Mouse (Mus musculus): ENCODE measurements at regions not wholly inside any gene's neighbourhood (a gene's known extent, or its start where the extent isn't known, plus 50 kb on each side); places are given as distances from the start of the nearest gene placed in this dataset.

DNA sequence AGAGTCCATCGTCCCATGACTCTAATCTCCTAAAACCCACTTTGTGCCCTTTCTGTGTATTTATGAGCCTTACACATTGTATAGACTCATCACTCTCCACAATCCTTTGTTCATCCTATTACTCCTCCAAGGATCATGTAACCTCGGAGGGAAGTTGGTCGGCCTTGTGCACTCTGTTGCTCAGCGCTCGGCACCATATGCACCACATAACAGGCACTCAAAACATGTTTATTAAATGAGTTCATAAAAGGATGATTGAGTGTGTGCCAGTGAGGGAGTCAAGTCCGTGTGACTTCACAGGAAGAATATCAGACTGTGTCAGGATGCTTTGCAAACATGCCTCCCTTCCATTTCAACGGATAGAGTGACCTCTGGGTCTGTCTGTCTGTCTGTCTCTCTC is 858.8 kb downstream of the Gsdmc2 start:
- peak; percentile 24 to 59 for DNase-seq

- DNase-seq, result no peak
Observed at GRCm38 (mm10) chr15:62970566-62970965, 874.4 kb downstream of the Gsdmc2 start.

DNA sequence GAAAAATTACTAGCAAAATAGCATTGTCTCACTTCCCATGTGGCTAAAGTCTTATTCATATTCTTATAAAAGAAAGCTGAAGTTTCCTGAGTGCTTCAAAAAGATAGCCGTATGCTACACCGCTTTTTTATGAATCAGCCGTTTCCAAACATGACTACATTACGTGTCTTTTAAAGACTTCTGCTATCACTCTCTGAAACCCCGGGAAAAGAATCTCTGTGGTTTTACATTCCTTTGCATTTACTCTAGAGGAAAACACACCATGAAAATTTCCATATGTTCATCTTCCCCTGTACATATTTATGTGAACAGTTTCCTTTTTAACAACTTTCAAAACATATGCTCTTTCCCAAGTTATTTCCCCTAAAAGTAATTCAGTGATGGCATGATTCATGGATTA is 882.3 kb downstream of the Gsdmc2 start:
- no peak for DNase-seq

GRCm38 (mm10) chr15:62960623-62961022 is 884.4 kb downstream of the Gsdmc2 start:
- DNase-seq, result no peak

GRCm38 (mm10) chr15:62958506-62959330 is 886.3 kb downstream of the Gsdmc2 start:
- no peak for DNase-seq

GRCm38 (mm10) chr15:62954889-62955288 is 890.1 kb downstream of the Gsdmc2 start:
- no peak for DNase-seq

DNA sequence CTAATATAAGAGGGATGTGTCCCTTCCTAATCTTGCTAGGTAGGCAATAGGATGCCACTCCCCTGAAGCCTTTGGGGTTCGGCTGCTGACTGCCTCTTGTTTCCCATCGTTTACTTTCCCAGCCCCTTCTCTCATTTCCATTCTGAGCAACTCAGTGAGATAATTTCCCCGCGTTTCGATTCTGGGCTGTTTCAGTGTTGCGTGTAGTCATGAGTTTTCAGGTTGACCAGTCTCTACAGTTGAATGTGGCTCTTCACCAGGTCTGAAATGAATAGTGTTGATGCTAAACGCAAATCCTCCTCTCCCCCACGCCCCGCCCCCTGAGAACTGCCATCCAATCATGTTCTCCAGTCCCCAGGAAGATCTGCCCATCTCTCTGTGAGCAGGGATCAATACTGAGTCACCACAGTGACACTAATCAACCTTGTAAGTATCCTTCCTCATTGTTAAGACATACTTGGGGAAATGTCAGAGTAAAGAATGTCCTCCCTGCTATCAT is 890.6 kb downstream of the Gsdmc2 start:
- no peak for DNase-seq

GRCm38 (mm10) chr15:62953215-62953941 is 891.6 kb downstream of the Gsdmc2 start:
- no peak for DNase-seq

DNA sequence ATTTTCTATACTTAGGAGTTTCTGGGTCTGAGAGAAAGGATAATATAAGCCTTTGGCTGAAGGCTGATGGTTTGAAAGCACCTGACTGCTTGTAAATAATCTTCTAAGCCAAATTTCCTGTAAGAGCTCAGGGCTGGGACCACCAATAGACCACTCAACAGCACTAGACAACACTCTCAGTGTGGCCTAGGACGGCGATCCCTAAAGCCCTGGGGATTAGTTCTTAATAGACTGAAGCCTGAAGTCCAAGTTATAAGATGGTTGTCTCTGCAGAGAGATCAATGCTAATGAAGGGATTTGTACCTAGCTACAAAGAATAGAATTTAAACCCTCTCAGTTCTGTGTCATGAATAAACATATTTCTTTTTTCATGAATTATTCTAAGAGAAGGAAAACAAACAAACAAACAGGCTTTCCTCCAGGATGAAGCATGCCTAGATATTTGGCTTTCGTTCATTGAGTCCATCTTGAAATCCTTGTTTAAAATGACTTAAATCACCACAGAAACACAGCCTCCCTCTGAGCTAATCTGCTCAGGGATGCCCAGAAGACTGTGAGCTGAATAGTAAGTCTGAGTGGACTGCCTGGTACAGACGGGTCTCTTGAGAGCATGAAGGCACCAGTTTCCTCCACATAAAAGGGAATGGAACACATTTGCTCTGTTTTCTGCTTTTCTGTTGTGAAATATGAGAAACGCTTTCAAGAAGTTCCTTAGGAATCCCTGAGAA is 892.3 kb downstream of the Gsdmc2 start:
- DNase-seq, result no peak

DNA sequence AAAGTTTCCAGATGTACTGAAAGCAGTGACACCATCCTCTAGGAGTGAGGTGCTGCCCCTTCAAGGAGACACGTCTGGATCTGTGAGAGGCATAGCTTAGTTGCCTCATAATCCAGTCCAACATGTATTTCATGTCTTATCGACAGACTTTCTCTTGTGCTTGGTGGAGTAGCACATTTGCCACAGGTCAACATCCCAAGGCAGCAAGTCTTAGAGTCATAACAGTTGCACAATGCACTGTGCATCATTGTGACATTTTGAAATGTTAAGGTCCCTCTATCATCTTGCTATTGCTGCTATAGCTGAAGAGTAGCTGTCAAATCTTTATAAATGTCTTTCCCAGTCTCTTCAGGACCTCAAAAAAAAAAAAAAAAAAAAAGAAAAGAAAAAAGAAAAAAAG is 905.6 kb downstream of the Gsdmc2 start:
- no peak for DNase-seq

- DNase-seq, result no peak
Observed at GRCm38 (mm10) chr15:62937756-62938155, 907.2 kb downstream of the Gsdmc2 start.

GRCm38 (mm10) chr15:62934522-62935189 is 910.3 kb downstream of the Gsdmc2 start:
- DNase-seq, result peak in 1 of 2 experiments; percentile 30

- DNase-seq, result no peak
Observed at GRCm38 (mm10) chr15:62920520-62920919, 924.5 kb downstream of the Gsdmc2 start.

DNA sequence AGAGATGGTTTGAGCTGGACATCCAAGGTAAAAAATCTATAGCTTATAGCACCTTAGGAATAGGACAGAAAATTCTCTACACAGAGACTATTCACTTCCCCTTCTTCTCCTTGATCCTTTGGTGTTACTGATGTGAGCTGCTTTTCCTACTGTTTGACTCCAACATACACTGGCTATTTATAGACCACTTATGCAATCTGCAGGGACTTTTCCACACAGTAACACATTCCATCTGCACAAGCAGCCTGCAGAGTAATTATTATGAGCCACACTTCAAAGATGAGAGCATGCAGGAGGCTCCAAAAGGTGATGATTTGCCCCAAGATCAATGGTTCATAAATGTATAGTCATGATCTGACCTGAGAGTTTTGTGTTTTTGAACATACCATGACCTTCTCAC is 925.7 kb downstream of the Gsdmc2 start:
- peak in 1 of 2 experiments; percentile 6 for DNase-seq

- no peak for DNase-seq
Observed at GRCm38 (mm10) chr15:62908379-62908778, 936.6 kb downstream of the Gsdmc2 start.

GRCm38 (mm10) chr15:62907181-62907580 is 937.8 kb downstream of the Gsdmc2 start:
- no peak for DNase-seq

DNA sequence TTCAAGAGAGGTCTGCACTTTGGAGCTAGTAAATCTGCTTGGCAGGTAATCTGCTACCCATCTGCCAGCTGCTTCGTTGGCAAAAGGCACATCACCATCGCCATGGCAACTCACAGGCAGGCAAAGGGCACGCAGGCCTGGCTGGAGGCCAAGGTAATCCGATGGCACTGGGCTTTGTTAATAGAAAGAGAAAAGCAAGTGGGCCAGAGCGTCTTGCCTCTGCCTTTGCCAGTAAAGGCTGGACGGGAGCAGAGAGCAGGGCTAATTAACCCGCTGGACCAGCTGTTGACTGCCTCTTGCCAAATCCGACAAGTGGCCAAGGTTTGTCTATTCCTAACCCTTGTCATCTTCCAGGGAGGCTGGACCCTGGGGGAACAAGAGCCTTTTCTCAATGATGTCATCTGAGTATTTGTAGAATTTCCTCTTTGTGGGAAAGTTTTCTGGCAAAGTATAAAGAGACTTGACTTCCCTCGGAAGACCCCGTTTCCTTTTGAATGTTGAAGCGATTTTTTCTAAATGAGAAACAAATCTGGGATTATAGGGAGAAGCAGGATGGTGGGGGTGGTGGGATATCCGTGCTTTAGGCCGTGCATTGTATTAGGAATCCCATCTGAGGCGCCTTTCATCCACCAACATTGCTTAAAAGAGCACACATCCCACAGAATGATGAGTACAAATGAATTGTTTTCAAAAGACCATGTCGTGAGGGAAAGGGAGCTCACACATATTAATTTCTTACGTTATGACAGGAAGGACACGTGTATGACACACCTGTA is 941.7 kb downstream of the Gsdmc2 start:
- DNase-seq, result peak; percentile 58 to 76

GRCm38 (mm10) chr15:62901955-62902354 is 943.0 kb downstream of the Gsdmc2 start:
- DNase-seq, result no peak

GRCm38 (mm10) chr15:62889798-62890197 is 955.2 kb downstream of the Gsdmc2 start:
- DNase-seq, result no peak

DNA sequence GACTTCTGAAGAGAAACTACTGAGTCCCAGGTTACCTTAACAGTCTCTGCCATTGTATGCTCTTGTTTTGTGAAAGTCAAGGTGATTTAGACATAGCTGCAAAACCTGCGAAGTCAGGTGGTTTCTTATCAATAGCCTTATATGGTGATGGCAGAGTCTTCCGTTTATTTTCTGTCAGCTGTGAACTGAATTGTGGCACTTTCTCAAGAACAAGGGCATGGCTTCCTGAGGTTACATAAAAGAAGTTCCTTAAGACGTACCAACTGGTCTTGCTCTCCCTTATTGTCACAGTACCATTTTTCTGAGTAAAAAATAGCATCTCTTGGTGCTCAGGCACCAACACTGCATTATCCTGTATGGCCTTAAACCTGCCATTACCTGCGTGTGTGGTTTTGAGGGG is 959.6 kb downstream of the Gsdmc2 start:
- no peak for DNase-seq

DNA sequence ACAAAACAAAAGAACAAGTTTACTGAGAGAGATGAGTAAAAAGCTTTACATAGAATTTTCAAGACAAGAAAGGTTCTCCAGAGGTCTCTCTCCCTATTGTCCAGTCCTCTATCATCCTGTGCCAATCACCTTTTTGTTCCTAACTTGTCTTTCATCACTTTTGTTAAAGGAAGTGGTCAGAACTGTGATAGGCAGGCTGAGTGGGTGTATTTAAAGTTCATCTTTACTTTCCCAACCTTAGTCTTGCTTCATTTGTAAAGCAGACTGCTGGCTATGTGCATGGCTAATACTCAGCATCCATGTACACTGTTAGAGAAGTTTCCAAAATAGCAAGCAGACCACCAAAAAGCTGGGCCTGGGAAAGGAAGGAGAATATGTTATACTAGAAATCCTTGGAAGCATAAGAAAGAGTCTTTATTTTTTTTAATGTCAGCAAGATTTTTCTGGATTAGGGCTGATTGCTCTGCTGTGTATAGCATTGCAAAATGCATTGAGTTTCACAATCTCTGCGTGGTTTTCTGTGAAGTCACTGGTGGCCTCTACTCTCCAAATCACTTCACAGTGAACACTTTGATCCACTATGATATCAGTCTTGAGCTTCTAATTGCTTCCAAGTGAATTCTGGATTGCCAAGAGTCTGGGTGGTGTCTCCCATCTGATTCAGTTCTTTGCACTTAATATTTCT is 973.8 kb downstream of the Gsdmc2 start:
- DNase-seq, result no peak

All from lung, postnatal 4 days (tissue).